Mouse (Mus musculus) lung, postnatal 0 days (tissue): ENCODE results near the gene Prdm5. TPM values are rescaled to one million over a fixed set of nuclear protein-coding genes. Genes with fewer than 3 reads are reported as not detected.

Experiments
- ATAC-seq: fragments of 200-750 bp; cut with Nextera tagmentation; 2 replicates; pipeline ENCODE4 v1.8.0; 2017; ENCODE audit warnings: moderate library complexity
- DNase-seq: peaks from one replicate; pipeline ENCODE4 v3.0.0-alpha.2; 2016; ENCODE audit warnings: low spot score
- H3K27ac ChIP-seq: fragments of 300-500 bp; sonication (generic); 2 replicates; pipeline ENCODE4 v1.5.1; 2014; ENCODE audit warnings: antibody characterized with exemption, mild to moderate bottlenecking, low read length, mixed read lengths
- H3K27me3 ChIP-seq: fragments of 300-500 bp; sonication (generic); replicated peaks from 2 replicates; pipeline ENCODE4 v1.6.1; 2014; ENCODE audit warnings: low read length, mixed read lengths; ENCODE audit not compliant: insufficient read depth
- H3K36me3 ChIP-seq: fragments of 300-500 bp; sonication (generic); 2 replicates; pipeline ENCODE4 v1.6.1; 2014; ENCODE audit warnings: low read length, mixed read lengths; ENCODE audit not compliant: insufficient read depth
- H3K4me1 ChIP-seq: fragments of 300-500 bp; sonication (generic); 2 replicates; pipeline ENCODE4 v1.6.1; 2014; ENCODE audit warnings: antibody characterized with exemption, low read depth, low read length, mixed read lengths; ENCODE audit not compliant: insufficient read depth
- H3K4me2 ChIP-seq: fragments of 300-500 bp; sonication (generic); replicated peaks from 2 replicates; pipeline ENCODE4 v1.6.1; 2014; ENCODE audit warnings: low read depth, mild to moderate bottlenecking, low read length, moderate library complexity, mixed read lengths
- H3K4me3 ChIP-seq: fragments of 300-500 bp; sonication (generic); 2 replicates; pipeline ENCODE4 v1.5.1; 2014; ENCODE audit warnings: low read depth, low read length
- H3K9ac ChIP-seq: fragments of 300-500 bp; sonication (generic); replicated peaks from 2 replicates; pipeline ENCODE4 v1.6.1; 2014; ENCODE audit warnings: low read depth, mild to moderate bottlenecking
- H3K9me3 ChIP-seq: fragments of 300-500 bp; sonication (generic); 2 replicates; pipeline ENCODE4 v1.6.1; 2016; ENCODE audit warnings: low read length, mixed read lengths
- CTCF ChIP-seq: IDR thresholded peaks from 2 replicates; pipeline ENCODE4 v1.5.1; 2016; ENCODE audit warnings: antibody characterized with exemption, mild to moderate bottlenecking
- EP300 ChIP-seq: IDR thresholded peaks from 2 replicates; pipeline ENCODE4 v1.6.1; 2016; ENCODE audit warnings: antibody characterized with exemption, mild to moderate bottlenecking, control low read depth
- WGBS: fragments of 180-500 bp; shearing (Covaris S2); extraction: QIAGEN DNeasy Blood & Tissue Kit; methylation state at CpG from one replicate; pipeline ENCODE4 v1.1.7; 2014; 5-methylcytosine and 5-hydroxymethylcytosine counted together
- polyA plus RNA-seq: library from polyadenylated mRNA; unstranded; fragments of >200 nt; fragmentation: Nextera tagmentation; extraction: Ambion mirVana; gene quantifications from 2 replicates; pipeline ENCODE4 v1.2.1, GENCODE M21; 2015

The Prdm5 gene
- polyA plus RNA-seq, 1 experiment from 2014 or later = 9.3 TPM

DNA sequence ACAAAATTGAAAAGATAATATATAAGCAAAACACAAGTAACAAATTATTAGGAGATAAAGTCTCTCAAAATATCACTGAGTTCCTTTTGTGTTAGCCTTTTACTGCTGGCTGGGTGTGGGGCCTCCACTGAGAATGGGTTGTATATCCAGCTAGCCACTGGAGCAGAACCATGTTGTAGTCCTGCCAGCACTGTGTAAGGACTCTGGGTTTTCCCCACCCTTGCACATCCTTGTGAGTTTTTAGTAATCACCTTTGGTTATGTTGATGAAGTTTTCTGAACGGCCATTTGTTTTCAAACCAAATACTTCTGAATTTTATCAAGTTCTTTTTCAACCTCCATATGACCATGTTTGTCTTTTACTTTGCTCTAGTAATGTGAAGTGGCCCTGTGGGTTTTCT is 151.7 kb downstream of the Prdm5 start:
- Histone ChIP-seq H3K4me3 (no peak overlapping the region), H3K4me2 (no peak overlapping the region), H3K9ac (no peak overlapping the region), H3K9me3 (no peaks in the 10 kb centered on the region), H3K4me1 (no peaks in the 10 kb centered on the region), H3K36me3 (0 out of 2 replicates have a peak, but pooled peaks cover 3% of the 10 kb centered on the region), H3K27me3 (no peaks in the 10 kb centered on the region), H3K27ac (no peak overlapping the region)
- WGBS = 63% methylated on average over 1 of the region's 1 CpGs
- no peak for TF ChIP-seq CTCF
- TF ChIP-seq EP300 = no peak
- ATAC-seq (no peak), DNase-seq (no peak)

DNA sequence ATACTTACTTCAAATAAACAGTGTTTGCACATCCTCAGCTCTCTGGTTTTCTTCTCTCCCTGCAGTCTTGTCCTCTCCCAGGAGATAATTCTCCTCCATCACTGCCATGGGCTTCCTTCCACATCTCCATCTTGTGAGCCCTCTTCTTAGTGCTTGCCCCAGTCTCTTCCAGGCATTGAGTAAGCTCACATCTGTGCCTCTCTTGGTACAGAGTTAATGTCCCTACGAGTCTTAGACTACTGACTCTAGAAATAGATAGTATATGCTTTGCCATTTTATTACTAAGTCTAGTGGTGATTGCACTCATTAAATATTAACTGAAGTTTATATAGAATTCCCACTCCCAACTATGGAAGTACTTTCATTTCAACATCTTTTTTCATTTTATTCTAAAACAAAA is 154.0 kb downstream of the Prdm5 start:
- DNase-seq = no peak
- Histone ChIP-seq H3K4me2 (no peak overlapping the region), H3K36me3 (0 out of 2 replicates have a peak, but pooled peaks cover 3% of the 10 kb centered on the region), H3K9ac (no peak overlapping the region), H3K27ac (no peak overlapping the region), H3K4me1 (no peaks in the 10 kb centered on the region), H3K27me3 (no peaks in the 10 kb centered on the region), H3K9me3 (no peaks in the 10 kb centered on the region), H3K4me3 (no peak overlapping the region)
- TF ChIP-seq EP300 = no peak
- no peak for TF ChIP-seq CTCF
- 71% methylated on average over 1 of the region's 1 CpGs for WGBS
- ATAC-seq = no peak

DNA sequence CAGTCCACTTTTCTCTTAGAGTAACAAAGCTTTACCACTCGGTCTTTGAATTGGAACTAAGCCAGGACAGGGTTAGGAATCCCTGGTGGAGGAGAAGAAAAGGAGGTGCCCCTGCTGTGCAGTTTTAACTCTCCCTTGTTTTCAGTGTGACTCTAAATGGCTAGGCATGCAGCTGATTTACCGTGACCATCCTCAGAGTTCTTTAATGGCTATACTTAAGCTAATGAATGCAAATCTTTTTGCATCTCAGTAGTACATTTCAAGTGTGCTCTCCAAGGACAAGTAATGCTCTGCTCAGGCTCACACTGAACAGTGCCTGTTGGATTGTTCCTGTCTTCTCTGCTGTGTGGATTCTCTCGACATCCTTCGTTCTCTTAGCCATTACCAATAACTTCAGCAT is 154.4 kb downstream of the Prdm5 start:
- DNase-seq (no peak), ATAC-seq (no peak)
- Histone ChIP-seq H3K9ac (no peak overlapping the region), H3K27me3 (no peaks in the 10 kb centered on the region), H3K9me3 (no peaks in the 10 kb centered on the region), H3K27ac (no peak overlapping the region), H3K4me1 (no peaks in the 10 kb centered on the region), H3K4me2 (no peak overlapping the region), H3K4me3 (no peak overlapping the region), H3K36me3 (0 out of 2 replicates have a peak, but pooled peaks cover 3% of the 10 kb centered on the region)
- TF ChIP-seq CTCF (no peak), EP300 (no peak)
- WGBS = 57% methylated on average over 4 of the region's 4 CpGs

DNA sequence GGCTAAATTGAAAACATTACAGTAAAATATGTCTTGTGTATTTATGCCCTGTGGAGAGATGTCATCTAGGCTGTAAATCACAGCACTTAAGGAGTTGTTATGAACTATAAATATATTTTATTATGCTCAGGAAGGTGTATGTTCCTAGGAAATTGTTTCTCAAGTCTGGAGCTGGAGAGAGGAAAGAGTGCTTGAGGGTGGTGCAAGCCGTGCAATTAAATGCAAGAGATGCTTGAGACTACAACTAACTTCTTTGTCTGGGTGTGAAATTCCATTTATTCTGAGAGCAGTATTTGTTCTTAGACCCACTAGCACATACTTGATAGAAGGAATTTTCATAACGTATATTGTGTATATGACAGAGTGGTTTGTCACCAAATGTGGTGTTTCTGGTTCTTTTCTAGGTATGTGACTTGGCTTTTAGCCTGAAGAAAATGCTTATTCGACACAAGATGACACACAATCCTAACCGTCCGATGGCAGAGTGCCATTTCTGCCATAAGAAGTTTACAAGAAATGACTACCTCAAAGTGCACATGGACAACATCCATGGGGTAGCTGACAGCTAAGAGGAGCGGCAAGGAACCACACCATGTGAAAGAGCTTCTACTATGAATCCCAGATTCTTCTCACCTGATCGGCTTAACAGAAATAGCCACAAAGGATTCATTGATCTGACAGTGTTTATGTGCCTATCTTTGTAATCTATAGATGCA is 156.9 kb downstream of the Prdm5 start:
- Histone ChIP-seq H3K27me3 (no peaks in the 10 kb centered on the region), H3K4me1 (no peaks in the 10 kb centered on the region), H3K36me3 (0 out of 2 replicates have a peak, but pooled peaks cover 3% of the 10 kb centered on the region), H3K9me3 (no peaks in the 10 kb centered on the region), H3K4me3 (no peak overlapping the region), H3K4me2 (no peak overlapping the region), H3K27ac (no peak overlapping the region), H3K9ac (no peak overlapping the region)
- DNase-seq = peak; percentile 28
- TF ChIP-seq EP300 (no peak), CTCF (no peak)
- 46% methylated on average over 7 of the region's 7 CpGs for WGBS
- peak; percentile 50 for ATAC-seq

DNA sequence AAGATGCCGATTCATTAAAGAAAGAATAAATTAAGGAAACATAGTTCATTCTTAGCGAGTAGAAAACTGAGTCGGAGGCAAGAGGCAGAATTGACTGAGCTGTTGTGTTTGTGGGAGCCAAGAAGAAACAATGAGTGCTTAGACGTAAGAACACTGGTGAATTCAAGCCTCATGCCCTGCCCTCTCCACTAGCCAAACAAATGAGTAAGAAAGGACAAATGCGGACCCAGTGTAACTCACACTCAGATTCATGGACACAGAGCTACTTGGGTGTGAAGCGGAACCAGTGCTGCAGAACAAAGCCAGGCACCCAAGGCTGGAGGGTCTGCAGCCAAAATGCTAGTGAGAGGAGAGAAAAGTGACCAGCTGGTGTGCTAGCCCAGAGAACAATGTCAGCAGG is 171.7 kb downstream of the Prdm5 start:
- H3K4me2 ChIP-seq = no peak overlapping the region
- no peak for ATAC-seq
- H3K4me1 ChIP-seq = no peaks in the 10 kb centered on the region
- no peak overlapping the region for H3K9ac ChIP-seq
- 76% methylated on average over 6 of the region's 6 CpGs for WGBS
- no peak for TF ChIP-seq CTCF
- H3K27me3 ChIP-seq = no peaks in the 10 kb centered on the region
- H3K9me3 ChIP-seq = no peaks in the 10 kb centered on the region
- no peak overlapping the region for H3K4me3 ChIP-seq
- no peak overlapping the region for H3K27ac ChIP-seq
- H3K36me3 ChIP-seq = no peaks in the 10 kb centered on the region
- DNase-seq = no peak

DNA sequence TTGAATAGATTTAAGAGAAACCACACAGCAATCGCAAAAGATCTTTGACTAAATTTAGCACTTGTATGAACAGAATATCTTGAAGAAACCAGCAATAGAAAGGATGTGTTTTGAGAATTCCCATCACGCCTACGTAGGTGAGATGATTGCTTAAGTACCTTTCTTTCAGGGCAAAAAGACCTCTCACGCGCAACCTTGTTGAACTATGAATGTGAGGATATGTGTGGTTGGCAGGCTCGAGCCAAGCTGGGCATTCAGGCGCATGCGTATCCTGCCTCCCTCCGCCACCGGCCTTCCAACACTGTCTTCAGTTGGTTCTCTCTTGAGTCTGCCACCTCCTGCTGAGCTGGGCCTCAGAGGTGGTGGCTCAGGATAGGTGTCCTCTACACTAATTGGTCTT is 173.5 kb downstream of the Prdm5 start, which contains the start of gene 4930544G11Rik:
TSS of gene 4930544G11Rik (plus strand) at position 301 of the 400 bp plus-strand sequence.
- TF ChIP-seq CTCF = no peak
- TF ChIP-seq EP300 = no peak
- no peak within 1 kb of the TSS for H3K4me3 ChIP-seq
- H3K9ac ChIP-seq = no peak within 1 kb of the TSS
- H3K9me3 ChIP-seq = no peaks in the 10 kb centered on the region
- DNase-seq (no peak), ATAC-seq (no peak)
- no peaks in the 10 kb centered on the region for H3K4me1 ChIP-seq
- no peaks in the 10 kb centered on the region for H3K36me3 ChIP-seq
- WGBS = 98% methylated on average over 10 of the region's 10 CpGs
- no peak within 1 kb of the TSS for H3K27ac ChIP-seq
- H3K27me3 ChIP-seq = no peaks in the 10 kb centered on the region
- H3K4me2 ChIP-seq = no peak within 1 kb of the TSS
